Mouse (Mus musculus): ENCODE data around the gene Ehd4.
A peak's percentile ranks its signal among the peaks of the same experiment; 100 is the strongest.

Ehd4 gene

DNA sequence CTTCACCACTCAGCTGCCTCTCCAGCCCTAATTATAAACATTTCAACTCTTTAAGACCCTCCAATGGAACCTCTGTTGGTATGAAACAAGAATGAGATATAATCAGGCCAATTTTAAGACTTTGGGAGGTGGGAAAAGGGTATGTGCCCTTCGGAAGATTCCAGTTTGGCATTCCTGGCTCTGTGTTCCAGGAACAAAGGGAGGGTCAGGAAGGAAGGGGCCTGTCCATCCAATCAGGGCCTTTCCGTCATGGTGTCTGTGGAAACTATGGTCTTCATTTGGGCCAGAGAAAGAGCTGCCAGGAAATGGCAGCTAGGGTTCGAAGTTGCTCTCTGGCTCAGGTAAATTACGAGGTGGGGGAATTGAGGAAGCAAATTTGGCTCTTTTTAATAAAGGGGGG is 46.3 kb downstream of the Ehd4 start:
- no peak for DNase-seq (ENCODE audit: low spot score in 2 of 2)

- no peak for DNase-seq (ENCODE audit: low spot score in 2 of 2)
Observed at GRCm38 (mm10) chr2:120107446-120107845, 47.0 kb downstream of the Ehd4 start.

DNA sequence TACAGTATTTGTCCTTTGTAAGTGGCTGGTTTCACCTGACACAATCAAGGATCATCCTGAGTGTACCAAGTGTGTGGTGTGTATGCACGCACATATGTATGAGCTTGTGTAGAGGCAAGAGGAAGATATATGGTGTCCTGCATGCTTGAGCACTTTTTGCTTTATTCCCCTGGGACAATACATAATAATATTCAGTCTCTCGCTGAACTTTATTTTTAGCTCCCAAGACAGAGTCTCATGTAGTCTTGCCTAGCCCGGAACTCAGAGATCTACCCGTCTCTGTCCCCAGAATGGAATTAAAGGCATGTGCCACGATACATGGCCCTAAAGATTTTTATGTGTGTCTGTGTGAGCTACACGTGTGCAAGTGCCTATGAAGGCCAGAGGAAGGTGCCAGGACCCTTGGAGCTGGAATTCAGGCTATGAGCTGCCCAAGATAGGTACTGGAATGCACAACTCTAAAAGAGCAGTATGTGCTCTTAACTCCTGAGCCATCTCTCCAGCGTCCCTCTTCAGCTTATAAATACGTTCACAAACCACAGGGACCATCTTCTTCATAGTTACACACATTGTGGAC is 47.9 kb downstream of the Ehd4 start:
- no peak for DNase-seq (ENCODE audit: low spot score in 2 of 2)

- no peak for DNase-seq (ENCODE audit: low spot score in 2 of 2)
Observed at GRCm38 (mm10) chr2:120105861-120106260, 48.5 kb downstream of the Ehd4 start.

DNA sequence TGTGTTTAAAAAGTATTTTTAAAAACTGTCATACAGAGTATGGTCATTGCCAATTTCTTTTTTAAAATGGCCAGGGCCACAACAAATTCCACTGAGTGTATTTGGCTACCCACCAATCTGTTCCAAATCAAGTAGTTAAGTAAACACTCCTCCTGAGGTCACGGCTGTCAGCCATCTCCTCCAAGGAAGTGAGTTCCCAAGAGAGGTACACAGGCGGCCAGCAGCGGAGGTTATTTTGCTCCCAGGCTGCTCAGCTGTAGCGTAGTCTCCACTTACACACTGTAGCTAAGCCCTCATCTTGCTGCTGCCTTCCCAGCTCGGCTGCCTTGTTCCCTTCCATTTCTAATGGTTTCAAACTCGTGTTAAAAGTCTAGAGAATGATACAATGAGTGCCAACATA is 51.5 kb downstream of the Ehd4 start:
- no peak for DNase-seq (ENCODE audit: low spot score in 2 of 2)

DNA sequence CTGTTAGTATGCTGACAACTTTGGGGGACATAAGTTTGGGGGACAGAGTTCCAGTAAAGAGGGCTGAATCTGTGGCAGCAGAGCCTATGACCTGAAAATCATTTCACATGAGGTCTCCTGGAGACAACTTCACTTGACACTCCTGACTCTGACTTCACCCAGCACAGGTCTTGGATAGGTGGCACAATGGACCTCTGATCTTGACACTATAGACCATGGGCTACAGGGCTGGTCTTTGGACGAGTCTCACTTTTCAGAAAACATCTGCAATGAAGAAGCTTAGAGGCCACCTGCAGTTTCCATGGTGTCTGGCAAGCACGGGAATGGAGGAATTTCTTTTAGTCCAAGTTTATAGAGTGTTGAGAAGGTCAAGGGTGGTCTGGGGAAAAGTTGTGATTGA is 52.0 kb downstream of the Ehd4 start:
- no peak for DNase-seq (ENCODE audit: low spot score in 2 of 2)

GRCm38 (mm10) chr2:120101961-120102360 is 52.4 kb downstream of the Ehd4 start:
- DNase-seq (ENCODE audit: low spot score in 2 of 2), result no peak

DNA sequence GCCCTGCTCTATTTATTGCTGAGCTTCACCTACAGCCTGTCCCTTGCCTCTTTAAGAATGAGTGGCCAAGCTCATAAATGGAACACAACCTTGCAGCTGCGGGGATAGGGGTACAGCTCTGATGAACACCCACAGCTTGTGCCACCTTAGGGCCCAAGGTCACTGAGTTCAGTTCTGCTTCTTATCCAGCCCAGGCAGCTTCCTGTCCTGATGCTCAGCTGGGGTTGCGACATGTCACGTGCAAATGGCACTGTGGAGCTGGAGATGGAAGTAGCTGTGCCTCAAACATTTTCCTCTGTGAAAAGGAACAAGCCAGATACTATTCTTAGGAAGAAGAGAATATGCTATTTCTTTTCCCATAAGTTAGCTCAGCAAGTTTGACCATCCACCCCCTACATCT is 54.5 kb downstream of the Ehd4 start:
- DNase-seq (ENCODE audit: low spot score in 2 of 2), result no peak

GRCm38 (mm10) chr2:120099263-120099662 is 55.1 kb downstream of the Ehd4 start:
- DNase-seq (ENCODE audit: low spot score in 2 of 2), result no peak

- DNase-seq (ENCODE audit: low spot score in 2 of 2), result no peak
Observed at GRCm38 (mm10) chr2:120098781-120099202, 55.6 kb downstream of the Ehd4 start.

DNA sequence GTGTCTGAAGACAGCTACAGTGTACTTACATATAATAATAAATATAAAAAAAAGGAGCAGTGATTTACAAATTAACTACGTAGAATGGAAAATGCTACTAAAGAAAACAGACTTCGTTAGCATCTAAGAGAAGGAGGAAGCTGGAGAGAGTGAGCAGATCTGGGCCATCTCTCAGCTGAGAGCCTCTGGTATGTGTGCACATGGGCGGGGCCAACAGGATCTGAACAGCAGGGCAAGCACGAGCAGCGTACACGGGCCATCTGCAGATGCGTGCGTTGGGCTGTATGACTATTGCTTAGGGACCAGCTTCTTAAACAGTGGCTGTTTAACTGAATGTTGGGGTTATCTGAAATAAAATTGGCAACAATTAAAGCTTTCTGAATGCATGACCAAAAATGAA is 56.5 kb downstream of the Ehd4 start:
- no peak for DNase-seq (ENCODE audit: low spot score in 2 of 2)

- no peak for DNase-seq (ENCODE audit: low spot score in 2 of 2)
Observed at GRCm38 (mm10) chr2:120096711-120097110, 57.7 kb downstream of the Ehd4 start.

GRCm38 (mm10) chr2:120096191-120096590 is 58.2 kb downstream of the Ehd4 start:
- DNase-seq (ENCODE audit: low spot score in 2 of 2), result no peak

GRCm38 (mm10) chr2:120095171-120095570 is 59.2 kb downstream of the Ehd4 start:
- no peak for DNase-seq (ENCODE audit: low spot score in 2 of 2)

DNA sequence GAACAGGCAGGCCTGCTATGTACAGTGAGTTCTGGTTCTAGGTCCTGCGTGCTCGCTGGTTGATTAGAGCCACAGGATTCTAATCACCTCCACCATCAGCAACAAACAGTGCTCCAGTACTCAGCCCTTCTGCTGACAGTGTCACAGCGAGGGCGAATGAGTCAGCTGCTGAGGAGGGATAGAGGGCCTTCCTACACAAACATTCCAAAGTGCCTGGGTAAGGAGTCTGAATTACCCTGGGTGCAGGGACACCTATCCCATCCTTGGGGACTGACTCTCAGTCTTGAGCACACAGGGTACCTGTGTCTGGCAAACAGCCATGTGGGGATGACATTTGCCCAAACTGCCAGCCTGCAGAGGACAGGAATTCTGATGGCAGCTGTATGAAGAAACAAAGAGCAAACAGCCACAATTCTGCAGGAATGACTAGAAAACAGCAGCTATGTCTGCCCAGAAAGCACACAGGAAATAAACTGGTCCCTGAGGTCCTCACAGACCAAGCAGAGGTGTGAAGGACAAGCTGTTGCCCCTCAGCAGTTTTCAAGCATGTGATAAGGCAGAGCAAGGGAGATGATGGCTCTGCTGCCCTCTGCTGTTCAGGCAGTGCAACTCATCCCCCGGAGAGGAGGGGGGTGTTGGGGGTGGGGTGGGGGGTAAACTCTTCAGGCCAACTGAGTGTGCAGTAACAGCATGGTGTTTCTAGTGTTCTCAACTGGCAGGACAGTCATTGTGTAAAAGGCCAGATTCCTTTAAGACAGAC is 60.6 kb downstream of the Ehd4 start:
- peak; percentile 11 to 67 for DNase-seq (ENCODE audit: low spot score in 2 of 2)

- DNase-seq (ENCODE audit: low spot score in 2 of 2), result no peak
Observed at GRCm38 (mm10) chr2:120090979-120091378, 63.4 kb downstream of the Ehd4 start.

DNA sequence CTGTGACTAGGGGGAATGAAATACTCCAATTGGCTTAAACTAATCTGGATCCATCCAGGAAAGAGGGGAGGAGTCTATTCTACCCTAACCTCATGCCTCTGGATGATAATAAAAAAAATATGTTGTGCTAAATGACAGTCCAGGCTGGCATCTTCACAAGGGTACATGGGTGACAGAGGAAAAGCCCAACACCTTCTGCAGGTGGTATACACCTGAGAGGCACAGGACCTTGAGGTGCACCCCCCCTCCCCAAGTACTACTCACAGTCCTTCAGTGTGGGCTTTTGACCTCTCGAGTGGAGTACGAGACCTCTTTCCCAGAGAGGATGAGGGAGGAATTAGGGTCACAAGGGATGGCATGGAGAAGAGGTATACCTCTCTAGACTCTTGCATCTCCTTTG is 66.5 kb downstream of the Ehd4 start:
- no peak for DNase-seq (ENCODE audit: low spot score in 2 of 2)

DNA sequence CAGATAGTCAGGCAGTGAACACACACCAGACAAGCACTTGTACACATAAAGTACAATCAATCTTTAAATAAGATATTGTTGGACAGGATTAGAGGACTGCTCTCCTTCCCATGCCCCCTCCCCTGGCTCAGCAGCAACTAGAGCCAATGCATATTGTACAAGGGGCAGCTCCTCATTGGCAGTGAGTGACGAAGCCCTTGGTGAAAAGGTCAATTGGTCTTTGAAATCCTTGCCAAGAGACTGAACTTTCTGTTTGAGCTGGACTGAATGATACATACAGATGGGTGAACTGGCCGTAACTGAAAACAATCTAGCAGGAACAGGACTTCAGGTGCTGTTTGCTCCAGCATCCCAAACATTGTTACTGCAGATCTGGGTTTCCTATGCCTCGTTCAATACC is 67.0 kb downstream of the Ehd4 start:
- DNase-seq (ENCODE audit: low spot score in 2 of 2), result no peak

DNA sequence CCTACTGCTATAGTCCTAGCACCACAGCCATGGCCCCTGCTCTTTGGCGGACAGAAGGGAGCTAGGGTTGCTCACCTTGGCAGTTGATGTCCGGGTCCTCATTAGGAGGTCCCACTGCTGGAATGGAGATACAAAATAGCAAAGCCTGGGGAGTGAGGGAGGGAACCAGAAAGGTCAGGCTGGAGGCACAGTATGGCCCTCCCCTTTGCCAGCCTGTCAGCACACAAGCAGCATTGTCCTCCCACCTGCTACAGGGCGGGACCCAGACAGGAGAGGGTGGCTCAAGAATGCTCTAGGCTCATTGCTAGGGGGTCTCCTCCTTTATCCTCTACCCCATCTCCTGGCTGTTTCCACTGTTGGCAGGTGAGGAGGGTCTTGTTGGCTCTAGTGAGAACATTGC is 68.4 kb downstream of the Ehd4 start:
- no peak for DNase-seq (ENCODE audit: low spot score in 2 of 2)

GRCm38 (mm10) chr2:120084593-120085361 is 69.6 kb downstream of the Ehd4 start:
- no peak for DNase-seq (ENCODE audit: low spot score in 2 of 2)

DNA sequence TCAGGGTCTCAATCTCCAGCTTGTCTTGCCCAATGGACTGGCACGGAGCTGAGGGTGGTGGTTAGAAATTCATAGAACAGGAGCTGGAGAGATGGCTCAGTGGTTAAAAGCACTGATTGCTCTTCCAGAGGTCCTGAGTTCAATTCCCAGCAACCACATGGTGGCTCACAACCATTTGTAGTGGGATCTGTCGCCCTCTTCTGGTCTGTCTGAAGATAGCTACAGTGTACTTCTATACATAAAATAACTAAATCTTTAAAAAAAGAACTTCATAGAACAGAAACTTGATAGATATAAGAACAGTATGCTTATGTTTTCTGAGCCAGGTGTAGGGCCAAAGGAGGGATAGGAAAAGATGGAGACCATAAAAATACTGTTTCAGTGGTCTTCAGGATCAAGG is 72.0 kb downstream of the Ehd4 start:
- no peak for DNase-seq (ENCODE audit: low spot score in 2 of 2)

- peak; percentile 11 to 58 for DNase-seq (ENCODE audit: low spot score in 2 of 2)
Observed at GRCm38 (mm10) chr2:120076076-120076705, 78.2 kb downstream of the Ehd4 start.
